Mouse (Mus musculus): Measurements from ENCODE around the gene Snd1. TPM values are rescaled to one million over a fixed set of nuclear protein-coding genes. Genes with fewer than 3 reads are reported as not detected.

The Snd1 gene
- total RNA-seq, 1 experiment from 2014 or later, result 128 TPM

DNA sequence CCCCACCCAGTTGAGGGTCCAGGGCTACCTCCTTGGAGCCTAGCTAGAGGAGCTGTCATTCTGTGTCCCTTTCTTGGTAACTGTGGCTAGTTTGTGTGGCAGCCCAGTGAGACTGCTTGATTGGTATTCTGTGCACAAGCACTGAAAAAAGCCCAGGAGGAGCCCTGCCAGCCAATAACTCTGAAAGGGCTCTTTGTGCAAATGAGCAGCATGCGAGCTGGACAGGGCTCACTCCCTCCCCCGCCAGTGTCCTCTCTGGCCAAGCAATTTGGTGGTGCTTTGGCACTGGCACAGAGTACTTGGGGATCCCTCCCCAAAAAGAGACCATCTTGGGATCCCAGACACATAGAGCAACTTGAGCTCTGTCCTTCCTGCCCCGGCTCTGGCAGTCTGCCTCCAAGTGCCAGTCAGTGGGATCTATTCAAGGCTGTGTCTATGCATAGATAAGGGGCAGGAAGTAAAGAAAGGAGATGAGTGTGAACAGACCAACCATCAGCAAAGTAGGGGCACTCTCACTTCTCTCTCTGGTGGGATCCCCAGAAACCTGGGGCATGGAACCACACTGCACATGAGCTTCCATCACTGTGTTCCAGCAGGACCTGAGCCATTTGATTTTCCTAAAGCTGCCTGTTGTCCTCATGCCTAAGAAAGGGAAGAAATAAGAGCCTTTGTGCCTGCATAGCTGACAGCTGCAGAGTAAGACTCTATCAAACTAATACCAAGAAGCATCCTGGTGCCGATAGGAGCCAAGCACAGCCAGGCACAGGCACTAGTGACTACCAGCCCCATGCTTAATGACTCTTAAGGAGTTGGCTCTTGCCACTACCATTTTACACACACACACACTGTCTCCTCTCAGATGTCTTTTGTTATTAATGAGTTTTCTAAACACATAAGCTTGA, 367.7 kb downstream of the Snd1 start:
- DNase-seq, result peak; percentile 35

DNA sequence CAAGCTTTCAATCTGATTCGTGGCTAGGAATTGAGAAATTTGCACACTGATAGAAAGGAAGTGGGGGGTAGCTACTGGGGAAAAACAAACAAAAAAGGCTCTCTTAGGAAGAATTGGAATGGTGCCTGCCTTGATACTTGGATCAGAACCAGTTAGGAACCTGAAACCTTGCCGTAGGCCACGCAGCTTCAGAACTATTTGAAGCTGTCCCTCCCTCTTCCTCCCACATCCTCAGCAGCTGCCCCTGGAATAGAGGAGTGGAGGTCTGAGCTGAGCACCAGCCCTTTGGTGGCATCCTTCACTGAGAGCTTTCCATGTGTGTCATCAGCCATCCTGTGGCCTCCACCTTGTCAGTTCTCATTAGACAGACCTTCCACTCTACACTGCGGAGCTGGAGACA, 370.7 kb downstream of the Snd1 start:
- DNase-seq, result no peak

DNA sequence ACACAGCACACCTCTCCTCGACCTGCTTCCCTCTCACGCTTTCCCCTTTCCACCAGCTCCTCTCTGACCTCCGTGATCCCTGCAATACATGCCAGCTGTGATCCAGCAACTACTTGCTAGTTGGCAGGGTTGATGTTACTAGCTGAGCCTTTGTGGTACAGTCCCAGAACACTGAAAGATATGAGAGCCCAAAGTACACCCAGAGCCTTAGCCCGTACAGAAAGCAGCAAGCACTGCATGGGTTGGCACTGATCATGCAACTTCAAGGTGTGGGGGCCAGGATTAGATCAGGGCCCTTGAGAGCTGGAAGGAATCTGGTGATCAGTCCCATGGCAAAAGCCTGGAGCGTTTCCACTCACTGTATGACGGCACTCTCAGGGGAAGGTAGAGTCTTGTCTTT, 372.7 kb downstream of the Snd1 start:
- no peak for DNase-seq

DNA sequence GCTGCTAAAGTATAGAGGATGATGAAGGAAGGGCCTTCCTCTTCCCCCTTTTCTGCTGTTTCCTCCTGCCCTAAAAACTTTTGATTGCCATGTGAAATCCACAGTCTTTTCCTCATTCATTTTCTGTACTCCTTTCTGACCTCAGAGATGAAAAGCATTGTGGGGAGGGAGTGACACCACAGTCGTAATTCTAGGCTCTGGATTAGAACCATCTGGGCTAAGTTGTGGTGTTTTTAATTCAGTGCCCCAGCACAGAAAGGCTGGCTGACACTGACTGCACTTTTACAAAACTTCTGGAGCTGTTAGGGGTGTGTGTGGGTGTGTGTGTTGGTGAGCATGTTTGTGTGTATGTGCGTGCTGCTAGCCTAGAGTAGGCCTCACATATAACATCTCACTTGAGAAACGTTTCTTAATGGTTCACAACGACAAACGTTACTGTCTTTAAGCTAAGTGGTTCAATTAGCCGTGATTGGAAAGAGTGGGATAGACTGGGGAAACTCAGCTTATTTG, 373.4 kb downstream of the Snd1 start:
- DNase-seq, result no peak

DNA sequence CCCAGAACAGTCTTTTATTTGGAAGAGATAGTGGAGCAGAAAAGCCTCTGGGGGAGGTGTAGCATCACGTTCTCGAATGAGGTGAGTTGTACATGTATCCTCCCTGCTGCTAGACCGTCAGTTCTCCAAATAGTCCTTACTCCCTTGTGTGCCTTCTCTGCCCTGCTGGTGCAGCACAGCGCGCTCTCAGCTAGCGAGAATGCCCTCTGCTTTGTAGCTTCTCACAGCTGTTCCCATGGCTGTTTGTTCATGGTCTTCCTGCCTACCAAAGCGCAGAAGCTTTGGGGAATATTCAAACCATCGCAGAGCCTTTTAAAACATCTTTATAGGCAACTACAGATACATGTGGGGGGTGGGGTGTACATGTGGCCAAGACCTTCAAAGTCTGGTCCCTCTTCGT, 374.0 kb downstream of the Snd1 start:
- DNase-seq, result no peak

DNA sequence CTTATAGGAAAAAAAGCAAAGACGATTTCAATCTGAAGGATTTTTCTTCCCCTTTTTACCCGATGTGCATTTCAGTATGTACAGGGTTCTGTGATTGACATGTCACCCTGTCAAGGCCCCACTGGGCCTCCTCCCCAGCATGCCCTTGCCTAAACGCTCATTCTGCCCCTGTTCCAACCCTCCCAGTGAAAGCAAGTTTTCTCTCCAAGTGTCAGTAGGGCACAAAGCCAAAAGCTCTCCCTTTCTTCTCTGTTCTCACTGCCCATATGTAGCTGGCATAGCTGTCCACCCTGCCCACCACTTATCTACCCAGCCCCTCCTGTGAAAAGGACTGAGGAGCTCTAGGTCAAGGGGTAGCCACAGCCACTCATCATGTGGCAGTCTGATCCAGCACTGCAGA, 374.4 kb downstream of the Snd1 start:
- DNase-seq, result no peak

DNA sequence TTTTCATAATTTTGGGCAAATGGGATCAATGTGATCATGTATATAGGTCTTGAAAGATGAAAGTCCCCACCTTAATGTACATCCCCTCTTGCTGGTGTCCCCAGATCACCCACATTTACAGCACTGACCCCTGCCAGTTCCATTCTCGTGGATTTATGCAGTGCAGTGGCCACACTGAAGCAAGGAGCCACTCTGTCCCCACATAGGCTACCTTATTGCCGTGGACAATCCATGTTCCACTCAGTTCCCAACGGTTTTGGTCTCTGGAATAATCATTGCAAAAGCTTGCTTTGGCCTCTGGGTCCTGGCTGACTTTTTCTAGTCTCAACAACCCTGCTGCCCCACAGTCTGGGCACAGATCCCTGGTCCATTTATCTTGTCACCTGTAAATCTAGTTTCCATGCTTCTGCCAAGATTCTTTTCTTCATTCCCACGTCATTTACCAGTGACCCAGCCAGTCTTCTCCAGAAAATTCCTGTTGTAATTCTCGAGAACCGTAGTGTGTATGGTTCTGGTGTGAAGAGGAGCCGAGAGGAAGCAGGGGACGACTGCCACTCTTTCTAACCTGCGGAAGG, 375.5 kb downstream of the Snd1 start:
- DNase-seq, result no peak

DNA sequence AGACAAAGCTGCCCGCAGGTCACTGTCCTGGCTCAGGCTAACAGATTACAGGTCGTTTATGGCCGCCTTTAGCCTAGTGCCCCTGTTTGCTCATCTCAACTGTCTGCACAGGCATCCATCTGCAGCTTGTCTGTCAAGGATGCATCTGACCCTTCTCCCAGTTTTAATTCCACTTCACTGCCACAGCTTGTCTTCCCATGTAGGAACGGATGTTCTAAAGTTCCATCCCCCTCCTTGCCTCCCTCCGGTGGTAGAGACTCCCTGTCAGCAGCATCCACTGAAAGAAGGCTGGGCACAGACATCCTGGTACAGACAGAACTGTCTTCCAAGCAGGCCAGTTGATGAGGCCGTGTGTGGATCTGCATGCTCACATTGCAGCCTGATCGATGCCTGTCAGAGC, 377.4 kb downstream of the Snd1 start:
- DNase-seq, result no peak

DNA sequence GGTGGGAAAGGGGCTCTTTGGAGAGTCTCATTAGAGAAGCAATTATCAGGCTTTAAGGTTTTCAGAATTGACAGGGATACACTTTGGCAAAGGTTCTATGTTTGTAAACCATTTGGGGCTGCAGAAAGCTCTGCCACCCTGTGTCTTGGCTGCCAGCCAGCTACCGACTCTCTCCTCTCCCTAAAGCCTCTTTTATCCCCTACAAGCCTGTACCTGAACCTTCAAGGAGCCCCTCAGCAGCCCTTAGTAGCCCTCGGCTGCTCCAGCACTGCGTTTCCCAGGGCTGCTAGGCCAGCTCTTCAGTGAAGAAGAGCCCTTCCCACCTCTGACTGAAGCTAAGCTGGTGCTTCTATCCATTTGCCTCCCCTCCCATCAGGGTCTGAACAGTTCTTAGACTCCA, 378.2 kb downstream of the Snd1 start:
- DNase-seq, result no peak

DNA sequence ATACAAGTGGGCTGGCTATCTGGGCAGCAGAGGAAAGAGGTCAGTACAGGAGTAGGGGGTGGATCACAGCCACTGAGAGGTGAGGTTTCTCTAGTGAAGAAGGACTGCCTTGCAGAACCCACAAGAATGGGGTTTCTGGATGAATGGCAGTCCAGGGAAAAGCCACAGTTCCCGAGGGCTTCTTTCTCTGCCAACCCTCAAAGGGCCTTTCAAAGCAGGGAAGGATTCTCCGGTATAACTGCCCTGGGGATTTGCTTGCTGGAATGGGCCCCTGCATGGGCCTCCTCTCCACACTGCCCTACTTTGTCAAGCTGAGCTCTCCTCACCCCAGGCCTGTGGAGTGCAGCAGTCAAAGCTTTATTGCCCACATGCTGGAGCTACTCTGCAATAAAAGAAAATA, 378.7 kb downstream of the Snd1 start:
- no peak for DNase-seq

DNA sequence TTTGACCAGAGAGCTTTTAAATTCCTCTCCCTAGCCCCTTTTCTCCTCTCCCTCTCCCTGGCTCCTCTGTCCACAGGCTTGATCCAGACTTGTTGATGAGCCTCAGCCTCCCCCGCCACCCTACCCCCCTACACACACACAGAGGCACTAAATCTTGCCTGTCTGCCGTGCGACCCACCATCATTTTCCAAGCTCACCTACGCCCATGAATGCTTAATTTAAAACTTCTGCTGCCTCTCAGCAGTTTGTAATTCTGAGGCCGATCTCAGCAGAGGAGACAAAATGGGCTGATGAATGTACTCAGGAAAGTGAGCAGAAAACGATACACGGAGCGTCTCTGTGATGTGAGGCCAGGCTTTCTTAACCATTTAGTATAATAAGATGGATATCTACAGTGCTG, 379.7 kb downstream of the Snd1 start:
- DNase-seq, result no peak

DNA sequence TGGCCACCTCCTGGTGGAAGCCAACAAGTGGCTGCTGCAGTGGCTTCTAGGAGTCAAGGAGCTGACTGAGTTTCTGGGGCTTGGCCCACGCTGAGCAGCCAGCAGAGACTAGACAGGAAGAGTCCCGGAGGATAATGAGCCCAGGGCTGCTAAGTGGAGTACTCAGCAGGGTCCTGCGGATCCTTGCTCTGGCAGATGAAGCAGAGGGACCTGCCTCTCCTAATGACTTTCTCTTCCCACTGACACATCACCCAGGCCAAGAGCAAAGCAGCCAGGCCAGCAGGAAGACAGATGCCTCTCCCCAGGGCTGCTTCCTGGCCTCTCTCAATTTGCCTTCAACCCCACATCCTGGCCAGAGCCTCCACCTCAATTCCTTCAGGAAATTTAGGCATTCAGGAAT, 380.5 kb downstream of the Snd1 start:
- DNase-seq, result no peak

DNA sequence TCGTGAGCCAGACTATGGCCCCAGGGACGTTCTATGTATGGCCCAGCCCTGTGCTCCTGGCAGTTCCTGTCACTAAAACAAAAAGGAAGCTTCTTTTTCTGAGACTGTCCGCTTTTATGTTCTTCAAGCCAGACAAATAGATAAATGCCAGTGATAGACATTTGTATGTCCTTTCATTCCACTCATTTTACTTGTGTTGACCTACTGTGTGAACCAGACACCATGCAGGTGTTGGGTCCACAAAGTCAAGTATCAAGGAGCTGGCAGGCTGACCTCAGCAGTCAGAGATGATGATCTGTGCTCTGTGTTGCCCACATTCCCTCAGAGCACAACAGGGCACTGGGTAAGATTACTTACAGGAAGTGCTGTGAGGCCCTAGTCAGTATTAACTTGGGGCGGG, 381.9 kb downstream of the Snd1 start:
- DNase-seq, result no peak

DNA sequence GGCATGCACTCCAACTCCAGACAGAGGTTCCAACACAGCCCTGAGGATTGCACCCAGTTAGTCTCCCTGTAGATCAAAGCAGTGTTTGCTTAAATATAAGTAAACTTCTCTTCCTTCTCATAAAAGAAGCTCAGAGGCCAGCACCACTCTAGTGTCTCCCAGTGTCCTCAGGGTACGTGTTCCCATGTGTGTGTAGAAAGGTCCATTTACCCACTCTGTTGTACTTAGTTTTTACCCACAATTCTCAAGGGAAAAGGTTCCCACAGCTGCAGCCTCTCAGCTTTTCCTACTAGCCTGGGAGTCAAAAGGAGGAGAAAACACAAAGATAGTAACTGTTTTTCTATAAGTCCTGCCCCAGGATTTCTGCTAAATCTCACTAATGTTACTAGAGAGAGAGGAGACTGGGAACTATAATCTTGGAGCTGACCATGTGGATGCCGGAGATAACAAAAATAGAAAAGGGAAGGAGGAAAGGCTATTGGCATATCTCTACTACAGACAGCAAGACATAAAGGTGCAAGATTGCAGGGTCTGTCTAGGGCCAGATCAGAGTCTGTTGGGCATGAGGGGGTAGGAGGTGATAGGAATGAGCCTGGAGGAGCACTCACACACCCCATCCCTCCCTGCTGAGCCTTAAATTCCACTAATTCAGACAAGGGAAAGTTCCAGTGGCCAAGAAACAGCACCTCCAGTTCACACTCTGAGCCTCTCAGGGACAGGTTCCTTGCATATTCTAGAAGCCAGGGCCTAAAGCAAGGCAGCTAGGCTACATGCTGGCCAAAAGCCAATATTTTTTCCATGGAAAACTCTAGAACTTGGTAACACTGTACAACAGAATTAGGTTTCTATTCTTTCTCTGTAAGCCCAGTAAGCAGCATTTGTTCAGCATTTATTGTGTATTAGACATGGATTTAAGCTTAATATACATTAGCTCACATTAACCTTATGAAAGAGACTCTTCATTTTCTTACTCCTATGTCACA, 382.6 kb downstream of the Snd1 start:
- DNase-seq, result no peak

DNA sequence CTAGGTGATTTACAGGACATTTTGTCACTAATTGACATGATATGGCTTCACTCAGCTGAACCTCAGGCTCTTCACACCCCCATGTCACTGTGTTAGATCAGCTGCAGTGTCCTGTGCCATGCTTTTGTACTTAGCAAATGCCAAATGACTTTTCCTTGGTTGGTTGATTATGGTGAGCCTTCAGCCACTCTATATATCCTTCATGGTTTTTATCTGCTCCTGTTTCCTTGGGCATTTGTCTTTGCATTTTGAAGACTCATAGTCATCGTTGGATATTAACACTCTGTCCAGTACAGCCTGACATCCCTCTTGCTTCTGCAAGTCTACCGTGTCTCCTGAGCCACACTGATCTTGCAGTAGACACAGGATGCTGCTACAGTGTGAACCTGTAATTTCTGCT, 384.2 kb downstream of the Snd1 start:
- no peak for DNase-seq

DNA sequence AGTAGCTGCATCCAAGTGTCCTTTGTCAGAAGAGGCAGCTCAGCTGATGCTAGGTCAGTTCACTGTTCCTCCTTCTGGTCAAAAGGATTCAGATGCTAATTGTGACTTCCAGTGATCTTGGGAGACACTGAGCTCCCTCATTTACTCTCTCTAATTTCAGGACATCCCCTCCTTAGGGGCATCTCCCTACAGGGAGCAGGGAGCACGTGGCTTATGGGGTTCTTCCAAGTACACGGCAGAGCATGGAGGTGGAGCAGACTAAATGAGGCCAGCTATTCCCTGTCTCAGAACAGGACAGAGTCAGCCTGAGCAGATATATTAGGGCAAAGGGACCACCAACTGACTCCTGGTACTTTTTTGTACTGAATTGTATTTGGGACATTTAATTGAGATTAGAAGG, 385.5 kb downstream of the Snd1 start:
- DNase-seq, result no peak

DNA sequence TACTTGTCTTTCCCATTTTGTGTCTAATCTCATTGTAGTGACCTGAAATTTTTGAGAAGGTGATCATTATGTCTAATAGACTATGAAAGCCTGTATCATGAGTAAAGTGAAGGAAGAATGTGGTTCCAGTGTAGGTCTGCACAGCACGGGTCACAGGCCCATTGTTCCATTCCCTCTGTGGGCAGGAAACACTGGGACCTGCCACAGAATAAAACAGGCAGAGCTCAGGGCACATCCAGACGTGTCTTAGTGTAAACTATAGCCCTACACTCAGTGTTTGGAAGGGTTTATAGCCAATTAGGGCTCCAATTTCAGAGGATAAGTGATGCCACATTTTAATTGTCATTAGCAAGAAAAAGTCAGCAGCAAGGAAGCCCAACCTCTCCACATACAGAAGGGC, 386.0 kb downstream of the Snd1 start:
- DNase-seq, result no peak

DNA sequence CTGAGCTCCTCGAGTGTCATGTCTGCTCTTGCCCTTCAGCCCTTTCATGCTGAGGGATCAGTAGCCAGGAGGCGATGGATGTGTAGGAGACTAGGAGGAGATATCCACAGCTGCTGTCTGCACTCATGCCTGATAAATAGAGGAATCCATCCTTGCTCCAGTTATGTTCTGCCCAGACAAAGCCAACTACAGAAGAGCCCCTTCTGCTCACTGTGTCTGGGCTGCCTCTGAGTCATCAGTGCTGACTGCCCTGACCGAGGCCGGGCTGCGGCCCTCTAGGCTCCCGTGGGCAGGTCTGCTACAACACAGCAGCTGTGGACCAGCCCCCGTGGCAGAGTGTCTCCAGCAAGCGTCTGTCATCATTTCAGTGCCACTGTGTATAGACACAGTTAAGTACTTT, 387.4 kb downstream of the Snd1 start:
- peak; percentile 29 for DNase-seq

DNA sequence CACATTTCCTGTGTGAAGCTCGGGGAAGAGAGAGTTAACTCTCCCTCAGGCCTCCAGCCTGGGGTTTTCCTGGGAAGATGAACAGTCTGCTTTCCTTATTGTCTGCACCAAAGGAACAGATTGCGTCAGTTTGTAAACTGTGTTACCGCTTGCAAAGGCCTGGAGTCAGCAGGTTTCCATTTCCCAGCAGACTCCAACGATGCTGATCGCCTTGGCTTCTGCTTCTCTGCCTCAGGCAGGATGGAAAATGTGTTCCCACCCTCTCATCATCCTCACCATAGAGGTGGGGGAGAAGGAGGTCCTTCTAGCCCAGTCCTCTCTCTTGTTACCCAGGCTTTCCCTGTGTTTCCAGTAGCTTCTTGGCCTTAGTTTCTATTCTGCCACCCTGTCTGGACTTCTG, 389.7 kb downstream of the Snd1 start:
- no peak for DNase-seq

DNA sequence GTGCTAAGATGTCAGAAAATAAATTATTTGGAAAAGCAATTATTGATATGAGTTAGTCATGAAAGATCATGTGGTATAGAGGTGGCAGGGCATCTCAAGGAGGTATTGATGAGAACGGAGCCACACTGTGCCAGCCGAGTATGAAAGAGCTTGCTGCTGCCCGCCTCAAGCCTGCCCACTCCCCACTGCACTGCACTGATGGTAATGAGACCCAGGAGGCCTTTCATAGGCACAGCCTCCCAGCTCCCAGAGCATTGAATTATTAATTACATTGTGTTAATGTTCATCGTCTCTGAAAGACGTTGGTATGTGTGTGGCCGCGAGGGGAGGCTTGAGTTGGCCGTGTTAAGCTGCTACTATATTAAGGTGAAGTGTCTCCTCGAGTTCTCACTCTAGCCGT, 390.2 kb downstream of the Snd1 start:
- no peak for DNase-seq

DNA sequence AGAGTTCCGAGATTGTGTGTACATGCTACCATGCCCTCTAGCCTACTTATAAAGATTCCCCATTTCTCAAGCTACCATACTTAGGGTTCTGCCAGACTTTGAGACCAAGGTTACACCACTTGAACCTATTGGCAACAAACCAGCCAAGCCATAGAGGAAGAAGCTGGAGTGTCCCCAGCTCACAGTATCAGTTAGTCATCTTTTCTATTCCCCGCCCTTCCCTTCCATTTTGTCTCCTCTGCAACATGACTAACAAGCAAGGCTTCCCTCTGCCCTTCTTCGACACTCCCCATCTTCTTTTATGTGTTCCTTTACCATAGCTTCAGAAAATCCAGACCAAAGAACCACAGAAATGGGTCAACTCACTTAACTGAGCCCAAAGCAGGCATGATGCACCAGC, 391.3 kb downstream of the Snd1 start:
- no peak for DNase-seq

DNA sequence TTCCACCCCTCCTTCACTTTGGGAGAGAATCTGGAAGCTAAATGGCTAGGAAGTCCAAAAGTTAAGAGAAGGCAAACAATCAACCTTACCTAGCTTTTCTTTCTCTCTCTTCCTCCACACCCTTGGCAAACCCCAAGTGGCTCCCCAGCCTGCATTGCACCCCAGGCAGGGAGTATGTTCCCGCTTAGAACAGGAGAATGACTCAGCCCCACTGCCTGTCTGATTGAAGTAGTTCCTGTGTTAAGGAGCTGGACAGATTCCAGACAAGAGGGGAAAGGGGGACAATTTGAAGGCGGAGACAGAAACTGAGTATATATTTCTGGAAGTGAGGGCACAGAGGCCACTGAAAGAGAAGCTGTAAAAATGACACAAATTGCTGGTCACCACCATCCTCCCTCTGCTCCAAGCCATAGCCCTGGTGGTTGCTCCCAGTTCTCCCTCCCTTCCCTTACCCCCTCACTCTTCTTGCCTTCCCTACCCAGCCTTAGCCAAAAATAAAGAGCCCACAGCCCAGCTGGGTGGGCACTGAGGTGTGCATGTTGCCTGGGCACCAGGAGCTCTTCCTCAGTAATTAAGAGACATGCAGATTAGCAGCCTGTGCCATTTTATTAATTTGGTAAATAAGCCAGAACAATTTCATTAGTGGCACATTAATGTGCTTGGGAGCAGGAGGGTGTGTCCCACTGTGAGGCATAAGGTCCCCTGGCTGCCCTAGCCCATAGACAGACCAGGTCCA, 392.7 kb downstream of the Snd1 start:
- no peak for DNase-seq

Data from adrenal gland, postnatal 25 days (tissue).